Mouse (Mus musculus) regulatory T cell (primary cell): ENCODE measurements around the gene Ano10.

ENCODE experiments used
- in situ Hi-C: fragments of 300-600 bp; cut with MboI, MseI; formaldehyde crosslinking; loops from one replicate; pipeline ENCODE4 v1.15.1; 2025; ENCODE audit warnings: high pct_unique_total_duplicates

Ano10 gene

GRCm38 (mm10) chr9:122127271-122127785 is 166.9 kb downstream of the Ano10 start:
- in situ Hi-C loops = no loop called here

GRCm38 (mm10) chr9:122126790-122127189 is 167.4 kb downstream of the Ano10 start:
- in situ Hi-C loops = no loop called here
